Mouse (Mus musculus): ENCODE results near the gene Acot11.

- no peak for TF ChIP-seq FLI1 (IDR thresholded peaks at IDR 0.05; ENCODE audit: low read length)
- no peak for TF ChIP-seq GATA1 (IDR thresholded peaks at IDR 0.05; ENCODE audit: borderline replicate concordance, low read length)
Measured at GRCm38 (mm10) chr4:106787830-106788229, 17.0 kb downstream of the Acot11 start.

All from megakaryocyte, embryonic 14.5 days (primary cell).